Mouse (Mus musculus) layer of hippocampus, adult 9-10 months (tissue): ENCODE data around the gene Cadm4.
"Not testable (repeated sequence)": the region's sequence is repeated elsewhere in the genome, so short reads cannot be mapped to it uniquely, and the experiment has no call there.

Source experiments
- DNase-seq: peaks from one replicate; pipeline ENCODE4 v3.0.0; 2022; ENCODE audit warnings: low spot score

Cadm4 gene

GRCm38 (mm10) chr7:24467886-24468285 lies 13.9 kb upstream of the Cadm4 start:
- no peak for DNase-seq

- no peak for DNase-seq
These were observed 12.7 kb upstream of the Cadm4 start for GRCm38 (mm10) chr7:24469126-24469525.

- DNase-seq = no peak
These were observed 11.5 kb upstream of the Cadm4 start for GRCm38 (mm10) chr7:24470356-24470755.

- DNase-seq = no peak
These were observed 9.4 kb upstream of the Cadm4 start for GRCm38 (mm10) chr7:24472442-24472841.

GRCm38 (mm10) chr7:24472937-24473336 lies 8.9 kb upstream of the Cadm4 start:
- no peak for DNase-seq

GRCm38 (mm10) chr7:24473913-24474529 lies 7.8 kb upstream of the Cadm4 start:
- peak; percentile 65 for DNase-seq

- DNase-seq = peak; percentile 58
These were observed 6.9 kb upstream of the Cadm4 start for GRCm38 (mm10) chr7:24474811-24475506.

- no peak for DNase-seq
These were observed 5.5 kb upstream of the Cadm4 start for GRCm38 (mm10) chr7:24476338-24476737.

- no peak for DNase-seq
These were observed 5.0 kb upstream of the Cadm4 start for GRCm38 (mm10) chr7:24476856-24477255.

- no peak for DNase-seq
These were observed 2.9 kb upstream of the Cadm4 start for GRCm38 (mm10) chr7:24478911-24479310.

- no peak for DNase-seq
These were observed 2.1 kb upstream of the Cadm4 start for GRCm38 (mm10) chr7:24479685-24480084.

GRCm38 (mm10) chr7:24480121-24480941 lies 1.5 kb upstream of the Cadm4 start:
- no peak for DNase-seq

- DNase-seq = no peak
These were observed 793 bp upstream of the Cadm4 start for GRCm38 (mm10) chr7:24480986-24481473.

- DNase-seq = no peak
These were observed 591 bp downstream of the Cadm4 start for GRCm38 (mm10) chr7:24482208-24483020.

GRCm38 (mm10) chr7:24483291-24483690 lies 1.5 kb downstream of the Cadm4 start:
- DNase-seq = not testable (repeated sequence)

- DNase-seq = no peak
These were observed 3.7 kb downstream of the Cadm4 start for GRCm38 (mm10) chr7:24485481-24485880.

- no peak for DNase-seq
These were observed 4.9 kb downstream of the Cadm4 start for GRCm38 (mm10) chr7:24486654-24487130.

GRCm38 (mm10) chr7:24487403-24487802 lies 5.6 kb downstream of the Cadm4 start:
- DNase-seq = no peak

- no peak for DNase-seq
These were observed 6.5 kb downstream of the Cadm4 start for GRCm38 (mm10) chr7:24488303-24488702.

- no peak for DNase-seq
These were observed 18.2 kb downstream of the Cadm4 start for GRCm38 (mm10) chr7:24499856-24500577.

- no peak for DNase-seq
These were observed 19.1 kb downstream of the Cadm4 start for GRCm38 (mm10) chr7:24500929-24501328.
